Mouse (Mus musculus): ENCODE data around the gene Cmtm1. TPM values are rescaled to one million over a fixed set of nuclear protein-coding genes. Genes with fewer than 3 reads are reported as not detected.
"Not testable (repeated sequence)": the region's sequence is repeated elsewhere in the genome, so short reads cannot be mapped to it uniquely, and the experiment has no call there.

The Cmtm1 gene
- polyA plus RNA-seq, 1 experiment from 2014 or later, result not detected

GRCm38 (mm10) chr8:104302536-104302935, 7.4 kb downstream of the Cmtm1 start:
- not testable (repeated sequence) for H3K9me3 ChIP-seq (ENCODE audit: control insufficient read depth, low read length); H3K27ac ChIP-seq (ENCODE audit: low read depth, low read length); H3K4me3 ChIP-seq (ENCODE audit: low read depth, low read length); H3K27me3 ChIP-seq (ENCODE audit: control insufficient read depth, insufficient read depth, low read length); H3K9ac ChIP-seq (ENCODE audit: low read length); H3K4me2 ChIP-seq (ENCODE audit: low read depth, low read length, severe bottlenecking); H3K36me3 ChIP-seq (ENCODE audit: control insufficient read depth, insufficient read depth, low read length); H3K4me1 ChIP-seq (replicated peaks; ENCODE audit: control insufficient read depth, insufficient read depth, low read length); DNase-seq (ENCODE audit: low spot score); ATAC-seq (replicated peaks; ENCODE audit: low FRiP score)
- 97% methylated on average over 4 of the region's 4 CpGs for WGBS

GRCm38 (mm10) chr8:104301577-104301976, 8.4 kb downstream of the Cmtm1 start:
- not testable (repeated sequence) for H3K27me3 ChIP-seq (ENCODE audit: control insufficient read depth, insufficient read depth, low read length); H3K4me2 ChIP-seq (ENCODE audit: low read depth, low read length, severe bottlenecking); H3K27ac ChIP-seq (ENCODE audit: low read depth, low read length); H3K36me3 ChIP-seq (ENCODE audit: control insufficient read depth, insufficient read depth, low read length); H3K9ac ChIP-seq (ENCODE audit: low read length); H3K9me3 ChIP-seq (ENCODE audit: control insufficient read depth, low read length); H3K4me3 ChIP-seq (ENCODE audit: low read depth, low read length); H3K4me1 ChIP-seq (replicated peaks; ENCODE audit: control insufficient read depth, insufficient read depth, low read length)
- 11% methylated on average over 3 of the region's 3 CpGs for WGBS
- DNase-seq (ENCODE audit: low spot score), result peak; percentile 60
- ATAC-seq (replicated peaks; ENCODE audit: low FRiP score), result peak; percentile 82

- H3K27ac ChIP-seq (ENCODE audit: low read depth, low read length), result no peak overlapping the region
- H3K9me3 ChIP-seq (ENCODE audit: control insufficient read depth, low read length), result no peaks in the 10 kb centered on the region
- H3K4me1 ChIP-seq (replicated peaks; ENCODE audit: control insufficient read depth, insufficient read depth, low read length), result no peaks in the 10 kb centered on the region
- no peaks in the 10 kb centered on the region for H3K27me3 ChIP-seq (ENCODE audit: control insufficient read depth, insufficient read depth, low read length)
- DNase-seq (ENCODE audit: low spot score), result no peak
- WGBS, result 79% methylated on average over 1 of the region's 1 CpGs
- no peaks in the 10 kb centered on the region for H3K36me3 ChIP-seq (ENCODE audit: control insufficient read depth, insufficient read depth, low read length)
- no peak overlapping the region for H3K4me2 ChIP-seq (ENCODE audit: low read depth, low read length, severe bottlenecking)
- no peak overlapping the region for H3K4me3 ChIP-seq (ENCODE audit: low read depth, low read length)
- no peak for ATAC-seq (replicated peaks; ENCODE audit: low FRiP score)
- no peak overlapping the region for H3K9ac ChIP-seq (ENCODE audit: low read length)
These were observed 15.5 kb downstream of the Cmtm1 start for GRCm38 (mm10) chr8:104294396-104294795.

GRCm38 (mm10) chr8:104293081-104293480, 16.9 kb downstream of the Cmtm1 start, which contains the start of gene Cmtm2a:
Gene Cmtm2a, minus strand, starts transcription at chr8:104293181.
- H3K9ac ChIP-seq (ENCODE audit: low read length); H3K4me3 ChIP-seq (ENCODE audit: low read depth, low read length); H3K4me1 ChIP-seq (replicated peaks; ENCODE audit: control insufficient read depth, insufficient read depth, low read length); H3K4me2 ChIP-seq (ENCODE audit: low read depth, low read length, severe bottlenecking); ATAC-seq (replicated peaks; ENCODE audit: low FRiP score); H3K36me3 ChIP-seq (ENCODE audit: control insufficient read depth, insufficient read depth, low read length); H3K27ac ChIP-seq (ENCODE audit: low read depth, low read length); H3K27me3 ChIP-seq (ENCODE audit: control insufficient read depth, insufficient read depth, low read length); H3K9me3 ChIP-seq (ENCODE audit: control insufficient read depth, low read length); DNase-seq (ENCODE audit: low spot score): not testable (repeated sequence)
- 95% methylated on average over 12 of the region's 12 CpGs for WGBS

GRCm38 (mm10) chr8:104268937-104269440, 41.0 kb downstream of the Cmtm1 start:
- Histone ChIP-seq H3K4me1 (replicated peaks; ENCODE audit: control insufficient read depth, insufficient read depth, low read length) (no peaks in the 10 kb centered on the region), H3K27ac (ENCODE audit: low read depth, low read length) (no peak overlapping the region), H3K27me3 (ENCODE audit: control insufficient read depth, insufficient read depth, low read length) (no peaks in the 10 kb centered on the region), H3K9ac (ENCODE audit: low read length) (no peak overlapping the region), H3K4me3 (ENCODE audit: low read depth, low read length) (no peak overlapping the region), H3K9me3 (ENCODE audit: control insufficient read depth, low read length) (no peaks in the 10 kb centered on the region), H3K4me2 (ENCODE audit: low read depth, low read length, severe bottlenecking) (no peak overlapping the region), H3K36me3 (ENCODE audit: control insufficient read depth, insufficient read depth, low read length) (no peaks in the 10 kb centered on the region)
- 93% methylated on average over 6 of the region's 6 CpGs for WGBS
- DNase-seq (ENCODE audit: low spot score) (no peak), ATAC-seq (replicated peaks; ENCODE audit: low FRiP score) (no peak)

GRCm38 (mm10) chr8:104268368-104268767, 41.6 kb downstream of the Cmtm1 start:
- Histone ChIP-seq H3K27ac (ENCODE audit: low read depth, low read length) (no peak overlapping the region), H3K27me3 (ENCODE audit: control insufficient read depth, insufficient read depth, low read length) (no peaks in the 10 kb centered on the region), H3K36me3 (ENCODE audit: control insufficient read depth, insufficient read depth, low read length) (peaks cover 2% of the 10 kb centered on the region; the same call in 1 of the 2 replicates), H3K4me2 (ENCODE audit: low read depth, low read length, severe bottlenecking) (no peak overlapping the region), H3K4me1 (replicated peaks; ENCODE audit: control insufficient read depth, insufficient read depth, low read length) (no peaks in the 10 kb centered on the region), H3K4me3 (ENCODE audit: low read depth, low read length) (no peak overlapping the region), H3K9me3 (ENCODE audit: control insufficient read depth, low read length) (no peaks in the 10 kb centered on the region), H3K9ac (ENCODE audit: low read length) (no peak overlapping the region)
- DNase-seq (ENCODE audit: low spot score), result no peak
- no peak for ATAC-seq (replicated peaks; ENCODE audit: low FRiP score)

GRCm38 (mm10) chr8:104264271-104264935, 45.5 kb downstream of the Cmtm1 start:
- H3K9ac ChIP-seq (ENCODE audit: low read length); H3K4me3 ChIP-seq (ENCODE audit: low read depth, low read length); H3K36me3 ChIP-seq (ENCODE audit: control insufficient read depth, insufficient read depth, low read length); H3K4me1 ChIP-seq (replicated peaks; ENCODE audit: control insufficient read depth, insufficient read depth, low read length); H3K27me3 ChIP-seq (ENCODE audit: control insufficient read depth, insufficient read depth, low read length); H3K4me2 ChIP-seq (ENCODE audit: low read depth, low read length, severe bottlenecking); H3K27ac ChIP-seq (ENCODE audit: low read depth, low read length); ATAC-seq (replicated peaks; ENCODE audit: low FRiP score); H3K9me3 ChIP-seq (ENCODE audit: control insufficient read depth, low read length); DNase-seq (ENCODE audit: low spot score): not testable (repeated sequence)
- WGBS, result 95% methylated on average over 22 of the region's 22 CpGs

GRCm38 (mm10) chr8:104261802-104262201, 48.1 kb downstream of the Cmtm1 start:
- not testable (repeated sequence) for H3K4me1 ChIP-seq (replicated peaks; ENCODE audit: control insufficient read depth, insufficient read depth, low read length); H3K4me3 ChIP-seq (ENCODE audit: low read depth, low read length); H3K9me3 ChIP-seq (ENCODE audit: control insufficient read depth, low read length); ATAC-seq (replicated peaks; ENCODE audit: low FRiP score); DNase-seq (ENCODE audit: low spot score); H3K4me2 ChIP-seq (ENCODE audit: low read depth, low read length, severe bottlenecking); H3K27me3 ChIP-seq (ENCODE audit: control insufficient read depth, insufficient read depth, low read length); H3K9ac ChIP-seq (ENCODE audit: low read length); H3K27ac ChIP-seq (ENCODE audit: low read depth, low read length)
- 96% methylated on average over 5 of the region's 5 CpGs for WGBS
- H3K36me3 ChIP-seq (ENCODE audit: control insufficient read depth, insufficient read depth, low read length), result peaks cover 11% of the 10 kb centered on the region

- DNase-seq (ENCODE audit: low spot score), result no peak
- ATAC-seq (replicated peaks; ENCODE audit: low FRiP score), result no peak
- Histone ChIP-seq H3K9me3 (ENCODE audit: control insufficient read depth, low read length) (no peaks in the 10 kb centered on the region), H3K4me2 (ENCODE audit: low read depth, low read length, severe bottlenecking) (no peak overlapping the region), H3K27ac (ENCODE audit: low read depth, low read length) (no peak overlapping the region), H3K27me3 (ENCODE audit: control insufficient read depth, insufficient read depth, low read length) (no peaks in the 10 kb centered on the region), H3K36me3 (ENCODE audit: control insufficient read depth, insufficient read depth, low read length) (peaks cover 3% of the 10 kb centered on the region), H3K4me3 (ENCODE audit: low read depth, low read length) (no peak overlapping the region), H3K9ac (ENCODE audit: low read length) (no peak overlapping the region), H3K4me1 (replicated peaks; ENCODE audit: control insufficient read depth, insufficient read depth, low read length) (peaks cover 5% of the 10 kb centered on the region; the same call in 1 of the 2 replicates)
- WGBS, result 81% methylated on average over 3 of the region's 3 CpGs
These were observed 56.9 kb downstream of the Cmtm1 start for GRCm38 (mm10) chr8:104253016-104253415.

All from forebrain, embryonic 11.5 days (tissue).